Mouse (Mus musculus) midbrain, embryonic 16.5 days (tissue): ENCODE results near the gene H1f0. TPM values are rescaled to one million over a fixed set of nuclear protein-coding genes. Genes with fewer than 3 reads are reported as not detected.

ENCODE experiments used
- ATAC-seq: fragments of 200-750 bp; cut with Nextera tagmentation; 2 replicates; pipeline ENCODE4 v1.8.0; 2017; ENCODE audit warnings: moderate TSS enrichment
- H3K27ac ChIP-seq: fragments of 300-500 bp; sonication (generic); 2 replicates; pipeline ENCODE4 v1.5.1; 2014; ENCODE audit warnings: mild to moderate bottlenecking, low read length, mixed read lengths
- H3K27me3 ChIP-seq: fragments of 300-500 bp; sonication (generic); 2 replicates; pipeline ENCODE4 v1.6.1; 2014; ENCODE audit warnings: low read depth, low read length, mixed read lengths; ENCODE audit not compliant: control insufficient read depth, insufficient read depth
- H3K36me3 ChIP-seq: fragments of 300-500 bp; sonication (generic); 2 replicates; pipeline ENCODE4 v1.6.1; 2014; ENCODE audit warnings: mild to moderate bottlenecking, low read length, moderate library complexity, mixed read lengths; ENCODE audit not compliant: control insufficient read depth, insufficient read depth
- H3K4me1 ChIP-seq: fragments of 300-500 bp; sonication (generic); 2 replicates; pipeline ENCODE4 v1.6.1; 2014; ENCODE audit warnings: mild to moderate bottlenecking, low read length, mixed read lengths; ENCODE audit not compliant: control insufficient read depth, insufficient read depth
- H3K4me2 ChIP-seq: fragments of 300-500 bp; sonication (generic); 2 replicates; pipeline ENCODE4 v1.6.1; 2014; ENCODE audit warnings: mild to moderate bottlenecking, low read length, mixed read lengths
- H3K4me3 ChIP-seq: fragments of 300-500 bp; sonication (generic); 2 replicates; pipeline ENCODE4 v1.5.1; 2014; ENCODE audit warnings: low read depth, mild to moderate bottlenecking, low read length, moderate library complexity, mixed read lengths
- H3K9ac ChIP-seq: fragments of 300-500 bp; sonication (generic); 2 replicates; pipeline ENCODE4 v1.6.1; 2014; ENCODE audit warnings: low read depth, low read length, mixed read lengths
- H3K9me3 ChIP-seq: fragments of 300-500 bp; sonication (generic); replicated peaks from 2 replicates; pipeline ENCODE4 v1.6.1; 2014; ENCODE audit warnings: mild to moderate bottlenecking, low read length, mixed read lengths; ENCODE audit not compliant: control insufficient read depth, poor library complexity, severe bottlenecking
- WGBS: fragments of 180-500 bp; shearing (Covaris S2); extraction: QIAGEN DNeasy Blood & Tissue Kit; methylation state at CpG from one replicate; pipeline ENCODE4 v1.1.7; 2014; 5-methylcytosine and 5-hydroxymethylcytosine counted together
- polyA plus RNA-seq: library from polyadenylated mRNA; unstranded; fragments of >200 nt; fragmentation: Nextera tagmentation; extraction: Ambion mirVana; gene quantifications from 2 replicates; pipeline ENCODE4 v1.2.1, GENCODE M21; 2015

H1f0 gene
- polyA plus RNA-seq, 1 experiment from 2014 or later: 167 TPM

DNA sequence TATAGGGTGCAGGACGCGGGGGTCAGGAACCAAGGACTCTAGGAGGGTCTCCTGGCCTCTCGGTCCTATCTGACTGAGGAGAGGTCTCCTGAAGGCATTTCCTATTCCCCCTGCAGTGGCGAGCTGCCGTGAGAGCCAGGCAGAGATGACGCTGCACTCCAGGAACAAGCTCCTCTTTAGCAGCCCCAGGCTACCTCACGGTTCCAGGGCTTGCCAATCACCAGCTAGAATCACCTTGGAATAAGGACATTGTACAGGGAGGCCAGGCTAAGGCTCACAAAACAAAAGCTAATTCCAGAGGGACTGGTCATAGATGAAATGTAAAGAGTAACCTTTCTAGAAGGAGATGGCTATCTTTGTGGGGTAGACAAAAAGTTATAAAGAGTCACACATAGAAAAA lies 28.4 kb downstream of the H1f0 start:
- Histone ChIP-seq H3K27me3 (no peaks in the 10 kb centered on the region), H3K4me3 (no peak overlapping the region), H3K9ac (no peak overlapping the region), H3K36me3 (peaks cover 53% of the 10 kb centered on the region), H3K4me2 (no peak overlapping the region), H3K27ac (no peak overlapping the region), H3K4me1 (peaks cover 6% of the 10 kb centered on the region), H3K9me3 (no peaks in the 10 kb centered on the region)
- WGBS: 91% methylated on average over 7 of the region's 7 CpGs
- no peak for ATAC-seq

- Histone ChIP-seq H3K27me3 (no peaks in the 10 kb centered on the region), H3K4me3 (no peak overlapping the region), H3K27ac (no peak overlapping the region), H3K9me3 (no peaks in the 10 kb centered on the region), H3K9ac (no peak overlapping the region), H3K4me1 (peaks cover 12% of the 10 kb centered on the region), H3K36me3 (peaks cover 53% of the 10 kb centered on the region), H3K4me2 (no peak overlapping the region)
- 92% methylated on average over 6 of the region's 6 CpGs for WGBS
- ATAC-seq: no peak
Observed at GRCm38 (mm10) chr15:79057850-79058249, 29.6 kb downstream of the H1f0 start.

DNA sequence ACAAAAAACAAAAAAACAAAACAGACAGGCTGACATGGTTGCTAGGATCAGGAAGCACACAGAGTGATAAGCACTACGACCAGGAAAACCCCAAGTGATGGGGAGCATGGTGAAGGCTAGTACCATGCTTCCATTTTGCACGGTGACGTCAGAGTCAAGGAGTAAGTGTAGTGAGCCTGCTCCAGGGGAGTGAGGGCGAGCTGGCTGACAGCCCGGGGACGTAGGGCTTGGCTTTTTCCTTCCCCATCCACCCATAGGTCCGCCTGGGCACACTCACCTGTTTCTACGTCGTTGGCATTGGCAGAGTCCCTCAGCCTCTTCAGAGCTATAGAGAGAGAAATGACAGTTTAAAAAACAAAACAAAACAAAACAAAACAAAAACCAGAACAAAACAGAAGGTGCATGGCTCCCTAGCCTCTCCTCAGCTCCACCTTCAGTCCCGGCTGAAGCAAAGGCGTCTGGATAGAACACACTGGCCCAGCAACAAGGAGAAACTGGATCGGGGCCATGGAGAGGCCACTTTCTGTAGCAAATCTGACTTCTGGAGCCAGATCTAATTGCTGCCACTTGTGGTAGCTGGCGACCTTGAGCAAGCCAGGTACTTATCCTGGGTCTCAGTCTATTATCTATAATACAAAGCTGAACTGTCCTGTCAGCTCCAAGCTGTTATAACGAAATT lies 32.8 kb downstream of the H1f0 start:
- Histone ChIP-seq H3K9me3 (no peaks in the 10 kb centered on the region), H3K9ac (no peak overlapping the region), H3K4me2 (no peak overlapping the region), H3K36me3 (peaks cover 25% of the 10 kb centered on the region), H3K27me3 (no peaks in the 10 kb centered on the region), H3K27ac (no peak overlapping the region), H3K4me3 (no peak overlapping the region), H3K4me1 (peaks cover 16% of the 10 kb centered on the region)
- no peak for ATAC-seq
- 85% methylated on average over 14 of the region's 14 CpGs for WGBS

- Histone ChIP-seq H3K4me2 (peak within 1 kb of the TSS; percentile 87), H3K36me3 (peaks cover 18% of the 10 kb centered on the region), H3K27ac (peak within 1 kb of the TSS; percentile 83), H3K9ac (peak within 1 kb of the TSS; percentile 90), H3K9me3 (no peaks in the 10 kb centered on the region), H3K27me3 (no peaks in the 10 kb centered on the region), H3K4me1 (peaks cover 16% of the 10 kb centered on the region), H3K4me3 (peak within 1 kb of the TSS; percentile 96)
- ATAC-seq: peak; percentile 100
- under 1% methylated on average over 80 of the region's 80 CpGs for WGBS
Observed at GRCm38 (mm10) chr15:79062376-79063159, 34.3 kb downstream of the H1f0 start, which contains the start of gene Ankrd54. Gene Ankrd54 (minus strand): TSS chr15:79062893.

DNA sequence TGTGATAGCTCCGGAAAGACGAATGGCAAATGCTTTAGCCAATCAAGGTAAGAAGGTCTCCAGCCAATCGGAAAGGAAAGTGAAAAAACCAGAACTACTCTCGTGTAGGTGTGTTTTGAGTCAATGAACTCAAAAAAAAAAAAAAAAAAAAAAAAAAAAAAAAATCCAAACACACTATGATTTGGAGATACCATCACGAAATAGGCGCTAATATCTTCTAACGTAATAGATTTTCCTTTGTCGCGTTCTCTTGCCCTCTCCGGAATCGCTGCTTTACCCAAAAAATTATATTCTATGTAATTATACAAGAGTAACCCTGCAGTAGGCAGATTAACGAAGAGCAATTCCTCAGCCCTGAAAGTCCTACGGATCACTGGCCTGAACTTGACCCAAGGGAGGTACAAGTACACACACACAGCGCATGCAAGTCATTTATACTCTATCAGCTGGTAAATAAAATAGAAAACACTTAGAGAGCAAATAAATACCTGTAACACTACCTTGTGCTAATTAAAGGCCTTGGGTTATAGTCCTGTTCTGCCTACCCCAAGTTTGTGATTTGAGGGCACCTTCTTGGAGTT lies 35.0 kb downstream of the H1f0 start:
- H3K4me1 ChIP-seq: peaks cover 16% of the 10 kb centered on the region
- no peak for ATAC-seq
- H3K4me2 ChIP-seq: peak overlapping the region; percentile 66
- no peaks in the 10 kb centered on the region for H3K9me3 ChIP-seq
- H3K27ac ChIP-seq: peak overlapping the region; percentile 58
- peak overlapping the region; percentile 35 for H3K4me3 ChIP-seq
- H3K9ac ChIP-seq: peak overlapping the region; percentile 52
- H3K27me3 ChIP-seq: no peaks in the 10 kb centered on the region
- WGBS: 10% methylated on average over 14 of the region's 14 CpGs
- H3K36me3 ChIP-seq: peaks cover 15% of the 10 kb centered on the region

DNA sequence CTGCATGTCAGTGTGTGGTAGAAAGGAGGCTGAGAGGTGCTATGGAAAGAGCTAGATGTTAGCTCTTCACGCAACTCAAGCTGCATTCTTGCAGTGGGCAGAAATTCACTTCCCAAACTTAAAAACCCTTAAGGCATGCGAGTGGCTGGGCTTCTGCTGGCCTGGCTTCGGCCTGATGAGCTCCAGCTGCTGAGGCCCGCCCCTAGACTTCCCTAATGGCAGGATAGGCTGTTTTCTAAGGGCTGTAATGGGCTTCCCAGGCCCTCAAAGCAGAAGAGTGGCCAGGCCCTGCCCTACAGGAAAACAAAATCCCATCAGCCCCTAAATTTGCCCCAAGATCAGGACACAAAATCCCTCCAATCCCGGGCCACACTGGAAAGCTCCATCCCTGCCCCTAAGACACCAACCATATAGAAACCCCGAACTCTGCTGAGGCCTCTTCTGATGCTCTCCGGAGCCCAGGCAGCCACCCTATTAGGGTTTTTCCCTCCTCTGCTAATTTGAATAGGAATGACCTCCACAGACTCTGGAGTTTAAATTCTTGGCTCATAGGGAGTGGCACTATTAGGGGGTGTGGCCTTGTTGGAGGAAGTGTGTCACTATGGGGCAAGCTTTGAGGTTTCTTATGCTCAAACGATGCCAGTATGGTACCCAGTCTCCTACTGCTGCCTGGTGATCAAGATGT lies 37.0 kb downstream of the H1f0 start:
- Histone ChIP-seq H3K36me3 (peaks cover 6% of the 10 kb centered on the region; the same call in 1 of the 2 replicates), H3K9ac (no peak overlapping the region), H3K27me3 (no peaks in the 10 kb centered on the region), H3K27ac (no peak overlapping the region), H3K9me3 (no peaks in the 10 kb centered on the region), H3K4me2 (no peak overlapping the region), H3K4me3 (no peak overlapping the region), H3K4me1 (peaks cover 16% of the 10 kb centered on the region)
- 69% methylated on average over 8 of the region's 8 CpGs for WGBS
- no peak for ATAC-seq

- Histone ChIP-seq H3K36me3 (no peaks in the 10 kb centered on the region), H3K4me3 (no peak overlapping the region), H3K4me2 (no peak overlapping the region), H3K4me1 (peaks cover 12% of the 10 kb centered on the region), H3K9ac (no peak overlapping the region), H3K27ac (no peak overlapping the region), H3K27me3 (no peaks in the 10 kb centered on the region), H3K9me3 (no peaks in the 10 kb centered on the region)
- ATAC-seq: no peak
- 48% methylated on average over 2 of the region's 2 CpGs for WGBS
Observed at GRCm38 (mm10) chr15:79066276-79066675, 38.0 kb downstream of the H1f0 start.

GRCm38 (mm10) chr15:79067631-79068030 lies 39.4 kb downstream of the H1f0 start:
- no peaks in the 10 kb centered on the region for H3K9me3 ChIP-seq
- no peaks in the 10 kb centered on the region for H3K36me3 ChIP-seq
- H3K4me3 ChIP-seq: no peak overlapping the region
- H3K9ac ChIP-seq: no peak overlapping the region
- H3K4me1 ChIP-seq: peaks cover 4% of the 10 kb centered on the region
- H3K27ac ChIP-seq: no peak overlapping the region
- H3K27me3 ChIP-seq: no peaks in the 10 kb centered on the region
- 87% methylated on average over 3 of the region's 3 CpGs for WGBS
- H3K4me2 ChIP-seq: no peak overlapping the region
- no peak for ATAC-seq
